Mouse (Mus musculus): Measurements from ENCODE around the gene Haao. TPM values are rescaled to one million over a fixed set of nuclear protein-coding genes. Genes with fewer than 3 reads are reported as not detected.

The Haao gene
- total and polyA plus RNA-seq, 2 experiments, result 626 to 835 TPM

DNA sequence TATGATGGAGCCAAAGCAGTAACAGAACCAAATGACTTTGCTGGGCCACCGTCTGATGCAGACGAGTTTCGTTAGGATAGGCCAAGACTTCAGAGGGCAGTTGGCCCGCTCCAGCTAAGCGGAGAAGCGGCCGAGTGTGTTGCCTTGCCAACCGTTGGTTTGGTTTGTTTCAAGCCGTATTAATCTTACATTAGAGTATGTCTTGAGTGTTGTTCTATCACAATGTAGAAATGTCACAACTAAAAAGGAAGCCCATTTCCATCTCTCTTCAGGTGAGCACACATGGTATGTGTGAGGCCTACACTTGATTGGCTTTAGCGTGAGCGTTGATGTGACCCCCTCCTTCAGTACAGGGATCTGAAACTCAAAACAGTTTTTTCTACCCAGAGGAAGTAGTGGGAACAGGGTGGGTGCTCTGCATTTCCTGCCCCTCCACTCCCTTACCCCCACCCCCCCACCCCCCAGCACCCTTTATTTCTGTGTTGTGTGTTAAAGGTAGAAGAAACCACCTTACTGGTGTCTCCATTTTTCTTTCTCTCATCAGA lies 48.2 kb downstream of the Haao start:
- H3K4me3 ChIP-seq (ENCODE audit: insufficient read depth, low read depth, low read length), result no peak overlapping the region
- no peak overlapping the region for H3K27ac ChIP-seq (replicated peaks; ENCODE audit: insufficient read depth, low read depth, low read length)
- 96% methylated on average over 11 of the region's 11 CpGs for WGBS

GRCm38 (mm10) chr17:83795121-83795520 lies 52.6 kb downstream of the Haao start:
- no peak overlapping the region for H3K4me3 ChIP-seq (ENCODE audit: insufficient read depth, low read depth, low read length)
- no peaks in the 10 kb centered on the region for H3K4me1 ChIP-seq (ENCODE audit: control insufficient read depth, insufficient read depth, low read length)
- H3K36me3 ChIP-seq (ENCODE audit: control insufficient read depth, insufficient read depth, low read length), result peaks cover 13% of the 10 kb centered on the region; the same call in 1 of the 2 replicates
- H3K27me3 ChIP-seq (ENCODE audit: control insufficient read depth, insufficient read depth, low read length), result no peaks in the 10 kb centered on the region
- H3K9ac ChIP-seq (ENCODE audit: low read depth, low read length), result no peak overlapping the region
- TF ChIP-seq POLR2A (IDR thresholded peaks at IDR 0.05; ENCODE audit: extremely low read depth, insufficient read depth, low read length), result no peak
- no peak for TF ChIP-seq CTCF (IDR thresholded peaks at IDR 0.05; ENCODE audit: low read depth, low read length)
- no peak for DNase-seq (ENCODE audit: extremely low read depth, low read depth, low spot score)
- no peak overlapping the region for H3K27ac ChIP-seq (replicated peaks; ENCODE audit: insufficient read depth, low read depth, low read length)
- 97% methylated on average over 17 of the region's 17 CpGs for WGBS
- H3K79me2 ChIP-seq (ENCODE audit: control insufficient read depth, insufficient read depth, low read length), result no peaks in the 10 kb centered on the region

More for the DNA sequence above, 48.2 kb downstream of the Haao start:
- Histone ChIP-seq H3K27me3 (ENCODE audit: control insufficient read depth, insufficient read depth, low read length) (no peaks in the 10 kb centered on the region), H3K36me3 (ENCODE audit: control insufficient read depth, insufficient read depth, low read length) (peaks cover 11% of the 10 kb centered on the region; the same call in 1 of the 2 replicates), H3K79me2 (ENCODE audit: control insufficient read depth, insufficient read depth, low read length) (no peaks in the 10 kb centered on the region), H3K9ac (ENCODE audit: low read depth, low read length) (no peak overlapping the region), H3K4me1 (ENCODE audit: control insufficient read depth, insufficient read depth, low read length) (no peaks in the 10 kb centered on the region)
- TF ChIP-seq POLR2A (IDR thresholded peaks at IDR 0.05; ENCODE audit: extremely low read depth, insufficient read depth, low read length) (no peak), CTCF (IDR thresholded peaks at IDR 0.05; ENCODE audit: low read depth, low read length) (no peak)
- DNase-seq (ENCODE audit: extremely low read depth, low read depth, low spot score), result no peak

DNA sequence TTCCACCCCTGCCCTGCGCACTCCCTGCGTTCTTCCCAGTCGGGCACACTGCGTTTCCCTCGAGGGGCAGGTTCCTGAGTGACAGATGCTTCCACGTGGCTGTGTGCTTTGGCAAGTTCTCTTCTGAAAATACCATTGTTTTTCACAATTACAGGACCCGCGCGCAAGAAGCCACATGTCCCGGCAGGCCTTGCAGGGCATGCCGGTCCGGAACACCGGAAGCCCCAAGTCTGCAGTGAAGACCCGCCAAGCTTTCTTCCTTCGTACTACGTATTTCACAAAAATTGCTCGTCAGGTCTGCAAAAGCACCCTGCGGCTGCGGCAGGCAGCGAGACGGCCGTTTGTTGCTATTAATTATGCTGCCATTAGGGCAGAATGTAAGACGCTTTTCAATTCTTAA lies 55.4 kb downstream of the Haao start:
- Histone ChIP-seq H3K9ac (ENCODE audit: low read depth, low read length) (no peak overlapping the region), H3K79me2 (ENCODE audit: control insufficient read depth, insufficient read depth, low read length) (no peaks in the 10 kb centered on the region), H3K27me3 (ENCODE audit: control insufficient read depth, insufficient read depth, low read length) (no peaks in the 10 kb centered on the region), H3K27ac (replicated peaks; ENCODE audit: insufficient read depth, low read depth, low read length) (no peak overlapping the region), H3K4me1 (ENCODE audit: control insufficient read depth, insufficient read depth, low read length) (no peaks in the 10 kb centered on the region), H3K36me3 (ENCODE audit: control insufficient read depth, insufficient read depth, low read length) (peaks cover 11% of the 10 kb centered on the region; the same call in 1 of the 2 replicates), H3K4me3 (ENCODE audit: insufficient read depth, low read depth, low read length) (no peak overlapping the region)
- TF ChIP-seq POLR2A (IDR thresholded peaks at IDR 0.05; ENCODE audit: extremely low read depth, insufficient read depth, low read length) (no peak), CTCF (IDR thresholded peaks at IDR 0.05; ENCODE audit: low read depth, low read length) (no peak)
- DNase-seq (ENCODE audit: extremely low read depth, low read depth, low spot score), result no peak
- WGBS, result 96% methylated on average over 23 of the region's 23 CpGs

GRCm38 (mm10) chr17:83790158-83790557 lies 57.6 kb downstream of the Haao start:
- peaks cover 11% of the 10 kb centered on the region; the same call in 1 of the 2 replicates for H3K36me3 ChIP-seq (ENCODE audit: control insufficient read depth, insufficient read depth, low read length)
- 95% methylated on average over 5 of the region's 5 CpGs for WGBS
- H3K79me2 ChIP-seq (ENCODE audit: control insufficient read depth, insufficient read depth, low read length), result no peaks in the 10 kb centered on the region
- H3K27ac ChIP-seq (replicated peaks; ENCODE audit: insufficient read depth, low read depth, low read length), result no peak overlapping the region
- H3K27me3 ChIP-seq (ENCODE audit: control insufficient read depth, insufficient read depth, low read length), result no peaks in the 10 kb centered on the region
- H3K4me1 ChIP-seq (ENCODE audit: control insufficient read depth, insufficient read depth, low read length), result no peaks in the 10 kb centered on the region
- H3K4me3 ChIP-seq (ENCODE audit: insufficient read depth, low read depth, low read length), result no peak overlapping the region
- H3K9ac ChIP-seq (ENCODE audit: low read depth, low read length), result no peak overlapping the region
- TF ChIP-seq POLR2A (IDR thresholded peaks at IDR 0.05; ENCODE audit: extremely low read depth, insufficient read depth, low read length) (no peak), CTCF (IDR thresholded peaks at IDR 0.05; ENCODE audit: low read depth, low read length) (no peak)
- DNase-seq (ENCODE audit: extremely low read depth, low read depth, low spot score), result no peak

GRCm38 (mm10) chr17:83786418-83786817 lies 61.3 kb downstream of the Haao start:
- WGBS, result 31% methylated on average over 6 of the region's 6 CpGs
- TF ChIP-seq CTCF (IDR thresholded peaks at IDR 0.05; ENCODE audit: low read depth, low read length) (no peak), POLR2A (IDR thresholded peaks at IDR 0.05; ENCODE audit: extremely low read depth, insufficient read depth, low read length) (no peak)
- no peak overlapping the region for H3K27ac ChIP-seq (replicated peaks; ENCODE audit: insufficient read depth, low read depth, low read length)
- H3K4me3 ChIP-seq (ENCODE audit: insufficient read depth, low read depth, low read length), result no peak overlapping the region
- no peaks in the 10 kb centered on the region for H3K4me1 ChIP-seq (ENCODE audit: control insufficient read depth, insufficient read depth, low read length)
- H3K27me3 ChIP-seq (ENCODE audit: control insufficient read depth, insufficient read depth, low read length), result no peaks in the 10 kb centered on the region
- peaks cover 17% of the 10 kb centered on the region; the same call in 1 of the 2 replicates for H3K36me3 ChIP-seq (ENCODE audit: control insufficient read depth, insufficient read depth, low read length)
- DNase-seq (ENCODE audit: extremely low read depth, low read depth, low spot score), result peak; percentile 88
- no peak overlapping the region for H3K9ac ChIP-seq (ENCODE audit: low read depth, low read length)
- no peaks in the 10 kb centered on the region for H3K79me2 ChIP-seq (ENCODE audit: control insufficient read depth, insufficient read depth, low read length)

GRCm38 (mm10) chr17:83782740-83783139 lies 65.0 kb downstream of the Haao start:
- Histone ChIP-seq H3K4me3 (ENCODE audit: insufficient read depth, low read depth, low read length) (no peak overlapping the region), H3K36me3 (ENCODE audit: control insufficient read depth, insufficient read depth, low read length) (peaks cover 17% of the 10 kb centered on the region; the same call in 1 of the 2 replicates), H3K4me1 (ENCODE audit: control insufficient read depth, insufficient read depth, low read length) (no peaks in the 10 kb centered on the region), H3K27ac (replicated peaks; ENCODE audit: insufficient read depth, low read depth, low read length) (no peak overlapping the region), H3K9ac (ENCODE audit: low read depth, low read length) (no peak overlapping the region), H3K79me2 (ENCODE audit: control insufficient read depth, insufficient read depth, low read length) (no peaks in the 10 kb centered on the region), H3K27me3 (ENCODE audit: control insufficient read depth, insufficient read depth, low read length) (no peaks in the 10 kb centered on the region)
- DNase-seq (ENCODE audit: extremely low read depth, low read depth, low spot score), result no peak
- TF ChIP-seq POLR2A (IDR thresholded peaks at IDR 0.05; ENCODE audit: extremely low read depth, insufficient read depth, low read length) (no peak), CTCF (IDR thresholded peaks at IDR 0.05; ENCODE audit: low read depth, low read length) (no peak)
- WGBS, result 95% methylated on average over 5 of the region's 5 CpGs

Other genes starting within 250 kb of the Haao start
- gene Kcng3, start 216.1 kb downstream of the Haao start, total RNA-seq (2014; rRNA removed), result 0.07 TPM in 1 of 2 replicates, not detected in the other
- gene Kcng3, start 216.1 kb downstream of the Haao start, polyA plus RNA-seq (2012; rRNA removed), result not detected in 2 replicates
- 11.3 and 11.4 TPM in 2 replicates for gene Mta3, start 141.8 kb downstream of the Haao start, total RNA-seq (2014; rRNA removed)
- 12.1 and 16.0 TPM in 2 replicates for gene Mta3, start 141.8 kb downstream of the Haao start, polyA plus RNA-seq (2012; rRNA removed)